Mouse (Mus musculus): Measurements from ENCODE around the gene Zfp459. TPM values are rescaled to one million over a fixed set of nuclear protein-coding genes. Genes with fewer than 3 reads are reported as not detected.

Zfp459 gene
- polyA plus RNA-seq (2012; rRNA removed): 0.19 and 0.37 TPM in 2 replicates

GRCm38 (mm10) chr13:67421207-67421857, at the start of gene Zfp459:
TSS of gene Zfp459 (minus strand) at chr13:67421418.

GRCm38 (mm10) chr13:67451172-67452020, 30.2 kb upstream of the Zfp459 start, which contains the start of gene Zfp874a:
TSS of gene Zfp874a (minus strand) at chr13:67451624.

GRCm38 (mm10) chr13:67399183-67399903, 21.9 kb downstream of the Zfp459 start, which contains the start of gene Zfp429:
TSS of gene Zfp429 (minus strand) at chr13:67399819.

DNA sequence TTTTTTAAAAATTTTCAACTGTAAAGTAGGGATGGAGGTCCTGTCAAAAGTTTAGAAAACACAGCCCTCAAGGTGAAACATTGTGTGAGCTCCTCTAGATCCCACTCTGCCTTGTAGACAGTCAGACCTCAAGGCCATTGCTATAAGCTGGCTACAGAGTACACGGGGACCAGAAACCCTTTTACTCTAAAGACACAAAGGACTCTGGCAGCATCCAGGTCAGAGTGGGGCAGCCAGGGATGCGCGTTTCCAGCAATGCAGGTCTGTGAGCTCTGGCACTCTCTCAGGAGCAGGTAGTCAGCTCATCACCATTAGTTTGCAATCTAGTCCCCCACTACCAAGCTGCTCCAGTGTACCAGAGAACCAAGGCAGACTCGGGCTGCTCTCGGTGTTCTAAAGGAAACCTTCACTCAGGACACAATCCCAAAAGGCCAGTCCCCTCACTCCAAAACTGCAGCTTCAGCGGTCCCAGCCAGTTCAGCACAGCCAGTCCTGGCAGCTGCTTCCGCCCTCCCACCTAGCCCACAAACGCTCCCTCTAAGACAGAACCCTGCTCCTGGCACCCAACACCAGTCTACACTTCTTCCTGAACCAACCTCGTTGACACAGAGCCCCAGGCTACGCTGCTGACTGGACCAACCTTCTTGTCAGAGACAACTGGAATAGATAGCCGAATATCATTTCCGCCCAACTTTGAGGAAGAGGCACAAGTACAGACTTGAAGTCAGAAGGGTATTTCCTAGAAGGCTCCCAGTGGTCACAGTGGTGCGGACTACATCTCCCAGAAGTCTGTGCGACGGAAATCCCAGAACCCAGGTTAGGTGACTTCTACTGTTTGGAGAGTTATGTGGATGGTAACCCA, 45.9 kb downstream of the Zfp459 start, which contains the start of the genes Gm28041 and Zfp456:
Gm28041 (minus strand) TSS at position 684 of the 862 bp plus-strand sequence.
Zfp456 (minus strand) TSS at position 761 of the 862 bp plus-strand sequence.

DNA sequence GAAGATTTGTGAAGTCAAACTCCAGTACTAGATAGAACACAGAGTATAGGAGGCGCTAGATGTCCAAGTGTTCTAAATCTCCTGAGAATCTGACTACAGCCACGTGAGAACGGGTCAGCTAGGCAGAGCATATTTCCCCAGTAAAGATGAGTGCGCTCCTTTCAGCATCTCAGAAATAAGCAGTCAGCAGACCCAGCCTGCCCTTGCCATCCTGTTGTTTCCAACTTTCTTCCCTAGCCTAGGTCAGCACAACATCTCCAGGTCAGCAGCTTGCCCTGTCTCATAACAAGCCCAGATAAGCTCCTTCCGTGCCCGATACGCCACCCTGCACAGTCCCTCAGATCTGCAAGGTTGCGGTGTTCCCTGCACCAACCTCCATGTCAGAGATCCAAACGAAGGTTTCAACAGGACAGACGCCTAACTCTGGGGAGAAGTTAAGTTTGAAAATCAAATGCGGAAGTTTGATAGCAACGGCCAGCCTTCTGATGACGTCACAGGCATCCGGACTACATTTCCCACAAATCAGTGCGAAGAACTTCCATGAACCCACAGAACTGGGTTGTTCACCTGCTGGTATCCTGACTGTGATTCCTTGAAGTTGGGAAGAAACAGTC, 61.0 kb downstream of the Zfp459 start, which contains the start of the genes Gm28044 and Zfp953:
Gm28044 (minus strand) TSS at position 406 of the 614 bp plus-strand sequence.
Zfp953 (minus strand) TSS at position 475 of the 614 bp plus-strand sequence.

Other genes with a start within 250 kb of the Zfp459 start
- gene Rsl1, start 248.2 kb downstream of the Zfp459 start, polyA plus RNA-seq (2012; rRNA removed): 0.31 and 1.3 TPM in 2 replicates
- gene Zfp455, start 226.9 kb downstream of the Zfp459 start, polyA plus RNA-seq (2012; rRNA removed): 0.05 and 0.17 TPM in 2 replicates
- gene Zfp458, start 143.0 kb downstream of the Zfp459 start, polyA plus RNA-seq (2012; rRNA removed): 0.23 and 0.35 TPM in 2 replicates
- 0.97 and 1.0 TPM in 2 replicates for gene Zfp457, start 114.9 kb downstream of the Zfp459 start, polyA plus RNA-seq (2012; rRNA removed)
- gene Zfp595, start 88.8 kb downstream of the Zfp459 start, polyA plus RNA-seq (2012; rRNA removed): 0.31 TPM in 2 replicates
- not detected in 2 replicates for gene Gm28044, start 60.9 kb downstream of the Zfp459 start, polyA plus RNA-seq (2012; rRNA removed)
- 0.09 and 0.12 TPM in 2 replicates for gene Zfp953, start 60.8 kb downstream of the Zfp459 start, polyA plus RNA-seq (2012; rRNA removed)
- gene Gm28041, start 45.7 kb downstream of the Zfp459 start, polyA plus RNA-seq (2012; rRNA removed): not detected in 2 replicates
- 0.06 and 0.15 TPM in 2 replicates for gene Zfp456, start 45.6 kb downstream of the Zfp459 start, polyA plus RNA-seq (2012; rRNA removed)
- 0.62 and 1.6 TPM in 2 replicates for gene Zfp429, start 21.6 kb downstream of the Zfp459 start, polyA plus RNA-seq (2012; rRNA removed)
- gene Zfp874a, start 30.2 kb upstream of the Zfp459 start, polyA plus RNA-seq (2012; rRNA removed): 0.35 and 0.38 TPM in 2 replicates
- gene Zfp874b, start 62.8 kb upstream of the Zfp459 start, polyA plus RNA-seq (2012; rRNA removed): 0.61 and 1.3 TPM in 2 replicates
- gene Zfp58, start 79.1 kb upstream of the Zfp459 start, polyA plus RNA-seq (2012; rRNA removed): 0.43 and 0.49 TPM in 2 replicates
- gene Gm26965, start 104.7 kb upstream of the Zfp459 start, polyA plus RNA-seq (2012; rRNA removed): not detected in 2 replicates
- 11.0 and 11.9 TPM in 2 replicates for gene Zfp87, start 104.8 kb upstream of the Zfp459 start, polyA plus RNA-seq (2012; rRNA removed)
- 2.3 and 2.7 TPM in 2 replicates for gene Zfp748, start 132.4 kb upstream of the Zfp459 start, polyA plus RNA-seq (2012; rRNA removed)
- 0.19 TPM in 2 replicates for gene Zfp729b, start 188.3 kb upstream of the Zfp459 start, polyA plus RNA-seq (2012; rRNA removed)
- gene Gm49345, start 216.4 kb upstream of the Zfp459 start, polyA plus RNA-seq (2012; rRNA removed): not detected in 2 replicates
- gene Zfp729a, start 216.4 kb upstream of the Zfp459 start, polyA plus RNA-seq (2012; rRNA removed): 0.28 and 0.42 TPM in 2 replicates